Comparison of ENCODE assay signal across 17 mouse cellular contexts in the genomic region with DNA sequence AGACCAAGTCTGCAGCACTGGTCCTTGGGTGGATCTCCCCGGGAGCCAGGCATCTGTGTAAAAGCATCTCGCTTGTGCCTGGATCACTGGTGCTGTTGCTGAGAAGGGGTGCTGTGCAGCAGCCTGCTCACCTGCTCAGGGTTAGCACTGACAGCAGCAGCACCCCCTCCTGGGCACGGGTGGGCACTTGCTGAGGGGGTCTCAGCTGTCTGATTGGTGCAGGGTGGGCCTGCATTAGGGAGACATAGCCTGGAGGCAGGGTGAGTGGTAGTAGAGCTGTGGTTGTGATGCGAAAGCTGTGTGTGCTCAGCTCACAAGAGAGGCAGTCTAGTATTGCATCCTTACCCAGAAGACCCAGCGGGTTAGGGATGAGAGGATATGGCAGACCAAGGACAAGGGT. TPM values are rescaled to one million over a fixed set of nuclear protein-coding genes. Genes with fewer than 3 reads are reported as not detected.
DNase-seq lines count a peak whose midpoint lies in the region; ATAC-seq and TF ChIP-seq lines count a peak whose summit lies in the region.
"Had no signal": no experiment of that assay in that cellular context is flagged by ENCODE, and none has a peak within 500 bp of the region (broad histone marks: within the 10 kb centered on the region; RNA-seq: fewer than 3 reads in every experiment).

No protein-coding gene starts in this region.

- DNase-seq in frontal cortex, adult 2 months (ENCODE audit: extremely low spot score in 1 of 2, low spot score in 1 of 2): no peak
- DNase-seq in heart, adult 9 months (ENCODE audit: low spot score in 2 of 2): no peak
- no peak for DNase-seq in kidney, postnatal 0 days (ENCODE audit: low spot score)
- no peak for DNase-seq in kidney, postnatal 4 days
- DNase-seq in embryo, embryonic 9.5 days (ENCODE audit: extremely low spot score): no peak
- DNase-seq: embryo, embryonic 11 days; kidney, adult 18-20 months; liver, embryonic 13.5 days; midbrain, embryonic 14.5 days; right cerebral cortex, postnatal 4 days; thymus, postnatal 25 days had no signal

- 0 out of 2 replicates have a peak, but pooled peaks have one; percentile 5 for TF ChIP-seq CTCF in kidney, postnatal 0 days (IDR thresholded peaks at IDR 0.05; ENCODE audit: low read depth)

- no peaks in the 10 kb centered on the region for H3K9me3 ChIP-seq in heart, embryonic 16.5 days (replicated peaks; ENCODE audit: control insufficient read depth, low read length)
- H3K9me3 ChIP-seq in kidney, postnatal 0 days (replicated peaks; ENCODE audit: low read length): no peaks in the 10 kb centered on the region
- no peaks in the 10 kb centered on the region for H3K9me3 ChIP-seq in hindbrain, embryonic 13.5 days
- H3K9me3 ChIP-seq: forebrain, embryonic 12.5 days; limb, embryonic 12.5 days; liver, embryonic 13.5 days; lung, embryonic 15.5 days had no signal

- H3K4me3 ChIP-seq in heart, embryonic 16.5 days (ENCODE audit: low read length): no peak overlapping the region
- H3K4me3 ChIP-seq in kidney, postnatal 0 days (replicated peaks; ENCODE audit: low read depth, low read length): no peak overlapping the region
- H3K4me3 ChIP-seq in hindbrain, embryonic 13.5 days: no peak overlapping the region
- H3K4me3 ChIP-seq: forebrain, embryonic 12.5 days; limb, embryonic 12.5 days; liver, embryonic 13.5 days; lung, embryonic 15.5 days had no signal

- peak overlapping the region; percentile 32 for H3K9ac ChIP-seq in heart, embryonic 16.5 days (ENCODE audit: low read length)
- no peak overlapping the region for H3K9ac ChIP-seq in kidney, postnatal 0 days (ENCODE audit: low read depth, low read length)
- H3K9ac ChIP-seq in hindbrain, embryonic 13.5 days: no peak overlapping the region; the same call in 1 of the 2 replicates
- H3K9ac ChIP-seq: forebrain, embryonic 12.5 days; limb, embryonic 12.5 days; liver, embryonic 13.5 days; lung, embryonic 15.5 days had no signal

- no peaks in the 10 kb centered on the region for H3K27me3 ChIP-seq in heart, embryonic 16.5 days (ENCODE audit: control insufficient read depth, insufficient read depth, low read length)
- H3K27me3 ChIP-seq in kidney, postnatal 0 days (ENCODE audit: insufficient read depth, low read length): no peaks in the 10 kb centered on the region
- no peaks in the 10 kb centered on the region for H3K27me3 ChIP-seq in hindbrain, embryonic 13.5 days
- H3K27me3 ChIP-seq: forebrain, embryonic 12.5 days; limb, embryonic 12.5 days; liver, embryonic 13.5 days; lung, embryonic 15.5 days had no signal

- no peak overlapping the region for H3K4me2 ChIP-seq in heart, embryonic 16.5 days (ENCODE audit: low read depth, low read length)
- no peak overlapping the region for H3K4me2 ChIP-seq in kidney, postnatal 0 days (ENCODE audit: low read length)
- no peak overlapping the region for H3K4me2 ChIP-seq in hindbrain, embryonic 13.5 days
- H3K4me2 ChIP-seq: forebrain, embryonic 12.5 days; limb, embryonic 12.5 days; liver, embryonic 13.5 days; lung, embryonic 15.5 days had no signal

- H3K36me3 ChIP-seq in heart, embryonic 16.5 days (ENCODE audit: control insufficient read depth, insufficient read depth): peaks cover 60% of the 10 kb centered on the region
- peaks cover 84% of the 10 kb centered on the region for H3K36me3 ChIP-seq in kidney, postnatal 0 days (ENCODE audit: insufficient read depth, low read length)
- peaks cover 97% of the 10 kb centered on the region for H3K36me3 ChIP-seq in hindbrain, embryonic 13.5 days

- peak overlapping the region; percentile 87 for H3K27ac ChIP-seq in heart, embryonic 16.5 days (ENCODE audit: low read length)
- no peak overlapping the region; the same call in 1 of the 2 replicates for H3K27ac ChIP-seq in kidney, postnatal 0 days
- peak overlapping the region; percentile 48; the same call in 1 of the 2 replicates for H3K27ac ChIP-seq in hindbrain, embryonic 13.5 days
- H3K27ac ChIP-seq: forebrain, embryonic 12.5 days; limb, embryonic 12.5 days; liver, embryonic 13.5 days; lung, embryonic 15.5 days had no signal

- peaks cover 38% of the 10 kb centered on the region for H3K4me1 ChIP-seq in heart, embryonic 16.5 days (ENCODE audit: control insufficient read depth, insufficient read depth, low read length)
- H3K4me1 ChIP-seq in kidney, postnatal 0 days (replicated peaks; ENCODE audit: insufficient read depth, low read length): no peaks in the 10 kb centered on the region
- H3K4me1 ChIP-seq in hindbrain, embryonic 13.5 days (replicated peaks): peaks cover 7% of the 10 kb centered on the region; the same call in 1 of the 2 replicates
- H3K4me1 ChIP-seq: forebrain, embryonic 12.5 days; limb, embryonic 12.5 days; liver, embryonic 13.5 days; lung, embryonic 15.5 days had no signal

- 0 out of 2 replicates have a peak, but pooled peaks have one; percentile 8 for ATAC-seq in frontal cortex, adult (ENCODE audit: low TSS enrichment)
- peak; percentile 4; the same call in 1 of the 2 replicates for ATAC-seq in heart, embryonic 16.5 days (replicated peaks; ENCODE audit: extremely low read depth, insufficient read depth, low FRiP score)
- peak; percentile 25; the same call in 1 of the 2 replicates for ATAC-seq in kidney, postnatal 0 days (replicated peaks; ENCODE audit: low FRiP score, low read depth)
- ATAC-seq in hindbrain, embryonic 13.5 days (ENCODE audit: low FRiP score): peak; percentile 55

- 72% methylated on average over 5 of the region's 5 CpGs for WGBS in heart, embryonic 16.5 days
- WGBS in kidney, postnatal 0 days: 85% methylated on average over 5 of the region's 5 CpGs
- WGBS in hindbrain, embryonic 13.5 days: 87% methylated on average over 5 of the region's 5 CpGs

RNA-seq across cellular contexts. Expression of a gene that starts 20.1 kb away (rescaled TPM):
- polyA plus RNA-seq in frontal cortex, adult 2 months (2012; rRNA removed): 0.84 TPM in 1 of 2 replicates, not detected in the other
- not detected in 2 replicates for polyA plus RNA-seq in heart, embryonic 16.5 days (2015; fragmentation: Nextera tagmentation; extraction: Ambion mirVana)
- 1.5 TPM in 2 replicates for polyA plus RNA-seq in kidney, postnatal 0 days (2015; fragmentation: Nextera tagmentation; extraction: Ambion mirVana)
- 0.39 and 0.44 TPM in 2 replicates for polyA plus RNA-seq in hindbrain, embryonic 13.5 days (2015; fragmentation: Nextera tagmentation; extraction: Ambion mirVana)
- polyA plus RNA-seq: forebrain, embryonic 12.5 days; limb, embryonic 12.5 days; liver, embryonic 13.5 days; lung, embryonic 15.5 days; midbrain, embryonic 14.5 days had no signal

Comparison
In these comparisons a context has a peak if more than half of its experiments do, and no peak if none do; other contexts are left out.
1. ATAC-seq: peak in every context shown above with its lines; median percentile 55 in hindbrain, embryonic 13.5 days; 25 in kidney, postnatal 0 days; 8 in frontal cortex, adult; 4 in heart, embryonic 16.5 days.